Mouse (Mus musculus) left cerebral cortex, adult 6 months (tissue): ENCODE results near the gene Fscb. TPM values are rescaled to one million over a fixed set of nuclear protein-coding genes. Genes with fewer than 3 reads are reported as not detected.

Experiments
- long read RNA-seq, 2 experiments: library from polyadenylated mRNA; unstranded; transcript quantifications; one replicate each; pipeline ENCODE4 v2.0.0; 2019 to 2020
- polyA plus RNA-seq: library from polyadenylated mRNA; unstranded; fragments of <200 nt; fragmentation: Nextera tagmentation; gene quantifications from 2 replicates; pipeline ENCODE4 v1.2.3, GENCODE M21; 2021

Fscb gene
- not detected in 2 replicates for polyA plus RNA-seq
- long read RNA-seq, experiment 1 = 0 reads
- long read RNA-seq, experiment 2 = 0 reads

GRCm38 (mm10) chr12:64474590-64474989 is at the start of gene Fscb:
Gene Fscb (minus strand): TSS chr12:64474690.

